Mouse (Mus musculus) embryonic facial prominence, embryonic 11.5 days (tissue): ENCODE measurements around the gene 2010111I01Rik. TPM values are rescaled to one million over a fixed set of nuclear protein-coding genes. Genes with fewer than 3 reads are reported as not detected.

Experiments used
- ATAC-seq: fragments of 200-750 bp; cut with Nextera tagmentation; replicated peaks from 2 replicates; pipeline ENCODE4 v1.8.0; 2017; ENCODE audit warnings: low read depth; ENCODE audit not compliant: insufficient number of reproducible peaks, low FRiP score, low TSS enrichment
- DNase-seq: peaks from one replicate; pipeline ENCODE4 v3.0.0-alpha.2; 2015; ENCODE audit warnings: low spot score
- H3K27ac ChIP-seq: fragments of 300-500 bp; sonication (generic); replicated peaks from 2 replicates; pipeline ENCODE4 v1.5.1; 2014; ENCODE audit warnings: mild to moderate bottlenecking, low read depth, low read length, control low read depth
- H3K27me3 ChIP-seq: fragments of 300-500 bp; sonication (generic); 2 replicates; pipeline ENCODE4 v1.6.1; 2014; ENCODE audit warnings: mild to moderate bottlenecking, low read length, moderate library complexity, mixed read lengths; ENCODE audit not compliant: control insufficient read depth, insufficient read depth
- H3K36me3 ChIP-seq: fragments of 300-500 bp; sonication (generic); replicated peaks from 2 replicates; pipeline ENCODE4 v1.6.1; 2014; ENCODE audit warnings: low read depth, mild to moderate bottlenecking, low read length, moderate library complexity, mixed read lengths; ENCODE audit not compliant: control insufficient read depth, insufficient read depth
- H3K4me1 ChIP-seq: fragments of 300-500 bp; sonication (generic); 2 replicates; pipeline ENCODE4 v1.6.1; 2014; ENCODE audit warnings: low read length, mixed read lengths; ENCODE audit not compliant: control insufficient read depth, insufficient read depth
- H3K4me2 ChIP-seq: fragments of 300-500 bp; sonication (generic); 2 replicates; pipeline ENCODE4 v1.6.1; 2014; ENCODE audit warnings: low read depth, mild to moderate bottlenecking, control low read depth, low read length, moderate library complexity
- H3K4me3 ChIP-seq: fragments of 300-500 bp; sonication (generic); 2 replicates; pipeline ENCODE4 v1.5.1; 2014; ENCODE audit warnings: low read depth, low read length, control low read depth
- H3K9ac ChIP-seq: fragments of 300-500 bp; sonication (generic); replicated peaks from 2 replicates; pipeline ENCODE4 v1.6.1; 2014; ENCODE audit warnings: mild to moderate bottlenecking, control low read depth, low read length
- H3K9me3 ChIP-seq: fragments of 300-500 bp; sonication (generic); replicated peaks from 2 replicates; pipeline ENCODE4 v1.6.1; 2016; ENCODE audit warnings: mild to moderate bottlenecking, low read length, inconsistent platforms, mixed read lengths; ENCODE audit not compliant: control insufficient read depth
- WGBS: fragments of 180-500 bp; shearing (Covaris S2); extraction: QIAGEN DNeasy Blood & Tissue Kit; methylation state at CpG from one replicate; pipeline ENCODE4 v1.1.7; 2014; 5-methylcytosine and 5-hydroxymethylcytosine counted together
- polyA plus RNA-seq: library from polyadenylated mRNA; unstranded; fragments of >200 nt; fragmentation: Nextera tagmentation; extraction: Ambion mirVana; gene quantifications from 2 replicates; pipeline ENCODE4 v1.2.1, GENCODE M21; 2014

The 2010111I01Rik gene
- polyA plus RNA-seq, 1 experiment from 2014 or later, result 125 TPM

- Histone ChIP-seq H3K27ac (no peak overlapping the region), H3K4me2 (no peak overlapping the region), H3K9ac (no peak overlapping the region), H3K4me1 (0 out of 2 replicates have a peak, but pooled peaks cover 6% of the 10 kb centered on the region), H3K27me3 (no peaks in the 10 kb centered on the region), H3K36me3 (no peaks in the 10 kb centered on the region), H3K4me3 (no peak overlapping the region), H3K9me3 (no peaks in the 10 kb centered on the region)
- ATAC-seq (no peak), DNase-seq (no peak)
- WGBS, result 70% methylated on average over 4 of the region's 4 CpGs
These were observed 241.1 kb downstream of the 2010111I01Rik start for GRCm38 (mm10) chr13:63205750-63206149.

GRCm38 (mm10) chr13:63206396-63206795 is 241.7 kb downstream of the 2010111I01Rik start:
- Histone ChIP-seq H3K9ac (no peak overlapping the region), H3K4me3 (no peak overlapping the region), H3K4me2 (no peak overlapping the region), H3K9me3 (no peaks in the 10 kb centered on the region), H3K27me3 (no peaks in the 10 kb centered on the region), H3K4me1 (0 out of 2 replicates have a peak, but pooled peaks cover 6% of the 10 kb centered on the region), H3K27ac (no peak overlapping the region), H3K36me3 (no peaks in the 10 kb centered on the region)
- no peak for DNase-seq
- no peak for ATAC-seq
- 83% methylated on average over 1 of the region's 1 CpGs for WGBS

- DNase-seq, result no peak
- no peak for ATAC-seq
- H3K4me2 ChIP-seq, result no peak overlapping the region
- H3K27ac ChIP-seq, result no peak overlapping the region
- no peaks in the 10 kb centered on the region for H3K36me3 ChIP-seq
- H3K4me1 ChIP-seq, result no peaks in the 10 kb centered on the region
- H3K9me3 ChIP-seq, result no peaks in the 10 kb centered on the region
- no peaks in the 10 kb centered on the region for H3K27me3 ChIP-seq
- H3K4me3 ChIP-seq, result no peak overlapping the region
- no peak overlapping the region for H3K9ac ChIP-seq
These were observed 251.8 kb downstream of the 2010111I01Rik start for GRCm38 (mm10) chr13:63216537-63216936.

DNA sequence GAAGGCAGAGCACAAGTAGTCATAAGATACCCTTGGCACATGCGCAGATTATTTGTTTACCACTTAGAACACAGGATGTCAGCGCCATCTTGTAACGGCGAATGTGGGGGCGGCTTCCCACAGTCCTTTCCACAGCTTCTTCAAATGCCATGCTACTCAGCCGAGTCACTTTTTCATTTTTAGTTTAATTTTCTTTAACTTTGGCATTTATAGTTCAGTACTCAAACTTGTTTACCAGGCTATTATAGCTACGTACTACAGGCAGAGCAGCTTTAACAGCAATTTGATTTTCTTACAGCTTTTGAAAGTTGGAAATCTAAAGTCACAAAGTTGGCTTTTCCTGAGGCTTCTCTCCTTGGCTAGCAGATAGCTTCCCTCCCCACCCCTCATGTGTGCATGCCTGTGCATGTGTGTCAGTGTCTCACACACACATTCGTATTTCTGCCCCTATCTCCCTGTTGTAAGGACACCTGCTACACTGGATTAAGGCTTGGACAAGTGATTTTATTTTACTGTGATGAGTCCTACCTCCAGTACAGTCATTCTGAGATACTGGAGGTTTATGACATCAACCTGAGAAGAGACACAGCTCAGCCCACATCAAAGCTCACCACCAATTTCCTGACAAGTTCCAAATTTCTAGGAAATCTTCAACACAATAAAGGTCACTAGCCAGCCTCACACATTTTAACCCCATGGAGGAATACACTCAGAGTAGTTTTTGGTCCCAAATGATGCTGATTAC is 258.5 kb downstream of the 2010111I01Rik start:
- Histone ChIP-seq H3K27me3 (no peaks in the 10 kb centered on the region), H3K4me3 (no peak overlapping the region), H3K27ac (no peak overlapping the region), H3K36me3 (no peaks in the 10 kb centered on the region), H3K4me1 (0 out of 2 replicates have a peak, but pooled peaks cover 2% of the 10 kb centered on the region), H3K9me3 (no peaks in the 10 kb centered on the region), H3K4me2 (no peak overlapping the region), H3K9ac (no peak overlapping the region)
- WGBS, result 96% methylated on average over 7 of the region's 8 CpGs
- ATAC-seq (no peak), DNase-seq (no peak)

- 0 out of 2 replicates have a peak, but pooled peaks have one; percentile 59 for ATAC-seq
- DNase-seq, result peak; percentile 27
- Histone ChIP-seq H3K27ac (no peak overlapping the region), H3K36me3 (no peaks in the 10 kb centered on the region), H3K27me3 (no peaks in the 10 kb centered on the region), H3K4me1 (0 out of 2 replicates have a peak, but pooled peaks cover 2% of the 10 kb centered on the region), H3K4me2 (no peak overlapping the region), H3K9ac (no peak overlapping the region), H3K9me3 (no peaks in the 10 kb centered on the region), H3K4me3 (no peak overlapping the region)
- WGBS, result 74% methylated on average over 8 of the region's 8 CpGs
These were observed 261.3 kb downstream of the 2010111I01Rik start for GRCm38 (mm10) chr13:63225796-63226583.

- no peaks in the 10 kb centered on the region for H3K27me3 ChIP-seq
- ATAC-seq (no peak), DNase-seq (no peak)
- WGBS, result 89% methylated on average over 3 of the region's 3 CpGs
- H3K27ac ChIP-seq, result no peak overlapping the region
- H3K4me1 ChIP-seq, result 0 out of 2 replicates have a peak, but pooled peaks cover 2% of the 10 kb centered on the region
- H3K36me3 ChIP-seq, result no peaks in the 10 kb centered on the region
- no peak overlapping the region for H3K9ac ChIP-seq
- no peaks in the 10 kb centered on the region for H3K9me3 ChIP-seq
- no peak overlapping the region for H3K4me2 ChIP-seq
- no peak overlapping the region for H3K4me3 ChIP-seq
These were observed 263.1 kb downstream of the 2010111I01Rik start for GRCm38 (mm10) chr13:63227785-63228184.

GRCm38 (mm10) chr13:63230955-63231701 is 266.4 kb downstream of the 2010111I01Rik start:
- Histone ChIP-seq H3K4me2 (no peak overlapping the region), H3K4me3 (no peak overlapping the region), H3K27me3 (no peaks in the 10 kb centered on the region), H3K9ac (no peak overlapping the region), H3K4me1 (0 out of 2 replicates have a peak, but pooled peaks cover 2% of the 10 kb centered on the region), H3K36me3 (no peaks in the 10 kb centered on the region), H3K27ac (no peak overlapping the region), H3K9me3 (no peaks in the 10 kb centered on the region)
- ATAC-seq, result no peak
- WGBS, result 80% methylated on average over 7 of the region's 7 CpGs
- no peak for DNase-seq
